In the genomic region with DNA sequence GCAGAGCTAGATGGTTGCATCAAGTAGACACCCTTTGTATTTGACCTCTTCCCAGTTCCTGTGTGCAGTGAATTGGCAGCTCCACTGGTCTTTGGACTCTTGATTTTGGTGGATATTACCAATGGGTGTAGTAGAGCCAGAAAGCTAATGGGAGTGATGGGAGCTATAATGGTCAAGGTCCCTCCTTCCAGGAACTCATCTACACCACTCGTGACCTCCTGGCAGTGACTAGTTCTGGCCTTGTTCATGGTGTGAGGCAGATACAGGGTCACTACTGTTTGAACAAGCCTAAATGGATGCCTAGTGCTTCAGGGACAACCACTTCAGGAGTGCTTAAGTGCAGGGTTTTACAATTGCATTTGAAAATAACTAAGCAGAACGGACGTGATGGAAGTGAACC, we compare ENCODE assay signal across 16 mouse cellular contexts.
"Had no signal": no experiment of that assay in that cellular context is flagged by ENCODE, and none has a peak within 500 bp of the region (broad histone marks: within the 10 kb centered on the region; RNA-seq: fewer than 3 reads in every experiment).

No protein-coding gene starts in this region.

- ATAC-seq: inflammation-experienced regulatory T-cells, adult 6 months; midbrain, embryonic 13.5 days; midbrain, embryonic 16.5 days had no signal

- H3K4me2 ChIP-seq: lung, embryonic 14.5 days; midbrain, embryonic 13.5 days had no signal

- H3K9me3 ChIP-seq: megakaryocyte, embryonic 14.5 days; midbrain, embryonic 10.5 days; midbrain, embryonic 13.5 days had no signal

- H3K9ac ChIP-seq: liver, embryonic 14.5 days; lung, embryonic 14.5 days; midbrain, embryonic 13.5 days had no signal

- H3K27me3 ChIP-seq: megakaryocyte, embryonic 14.5 days; midbrain, embryonic 13.5 days had no signal

- H3K27ac ChIP-seq: kidney, postnatal 0 days; left cerebral cortex, adult 2 months; liver, embryonic 14.5 days; midbrain, embryonic 10.5 days; midbrain, embryonic 13.5 days had no signal

- H3K4me3 ChIP-seq: left cerebral cortex, adult 2 months; megakaryocyte, embryonic 14.5 days; midbrain, embryonic 10.5 days; midbrain, embryonic 13.5 days had no signal

- DNase-seq: kidney, adult 18-20 months; kidney, adult 9 months; kidney, postnatal 36 days; layer of hippocampus, postnatal 36 days; lung, embryonic 14.5 days; lung, postnatal 10 days; lung, postnatal 36 days; thymus, postnatal 36 days had no signal

- H3K4me1 ChIP-seq: midbrain, embryonic 10.5 days; midbrain, embryonic 13.5 days had no signal
